Mouse (Mus musculus): Measurements from ENCODE around the gene Tcn2. TPM values are rescaled to one million over a fixed set of nuclear protein-coding genes. Genes with fewer than 3 reads are reported as not detected.

Gene Tcn2
- polyA plus RNA-seq, 1 experiment from 2014 or later: 233 TPM

- H3K9me3 ChIP-seq (replicated peaks; ENCODE audit: low read length): no peaks in the 10 kb centered on the region
- TF ChIP-seq CTCF (IDR thresholded peaks at IDR 0.05; ENCODE audit: low read depth): no peak
- H3K4me1 ChIP-seq (replicated peaks; ENCODE audit: insufficient read depth, low read length): 0 out of 2 replicates have a peak, but pooled peaks cover 12% of the 10 kb centered on the region
- 60% methylated on average over 4 of the region's 4 CpGs for WGBS
- H3K9ac ChIP-seq (ENCODE audit: low read depth, low read length): no peak overlapping the region
- no peak overlapping the region for H3K27ac ChIP-seq
- no peak overlapping the region for H3K4me2 ChIP-seq (ENCODE audit: low read length)
- no peak overlapping the region for H3K4me3 ChIP-seq (replicated peaks; ENCODE audit: low read depth, low read length)
- H3K27me3 ChIP-seq (ENCODE audit: insufficient read depth, low read length): no peaks in the 10 kb centered on the region
- no peaks in the 10 kb centered on the region for H3K36me3 ChIP-seq (ENCODE audit: insufficient read depth, low read length)
- DNase-seq (ENCODE audit: low spot score) (no peak), ATAC-seq (replicated peaks; ENCODE audit: low FRiP score, low read depth) (no peak)
Observed at GRCm38 (mm10) chr11:3935135-3935534, 3.2 kb upstream of the Tcn2 start.

- H3K9me3 ChIP-seq (replicated peaks; ENCODE audit: low read length): no peaks in the 10 kb centered on the region
- no peak for ATAC-seq (replicated peaks; ENCODE audit: low FRiP score, low read depth)
- 0 out of 2 replicates have a peak, but pooled peaks cover 12% of the 10 kb centered on the region for H3K4me1 ChIP-seq (replicated peaks; ENCODE audit: insufficient read depth, low read length)
- H3K4me2 ChIP-seq (ENCODE audit: low read length): no peak overlapping the region
- no peak overlapping the region for H3K27ac ChIP-seq
- no peak overlapping the region for H3K4me3 ChIP-seq (replicated peaks; ENCODE audit: low read depth, low read length)
- no peak for TF ChIP-seq CTCF (IDR thresholded peaks at IDR 0.05; ENCODE audit: low read depth)
- WGBS: 87% methylated on average over 9 of the region's 9 CpGs
- H3K36me3 ChIP-seq (ENCODE audit: insufficient read depth, low read length): no peaks in the 10 kb centered on the region
- H3K27me3 ChIP-seq (ENCODE audit: insufficient read depth, low read length): no peaks in the 10 kb centered on the region
- H3K9ac ChIP-seq (ENCODE audit: low read depth, low read length): no peak overlapping the region
- DNase-seq (ENCODE audit: low spot score): no peak
Observed at GRCm38 (mm10) chr11:3933756-3934285, 1.9 kb upstream of the Tcn2 start.

GRCm38 (mm10) chr11:3930931-3931330 is 1.0 kb downstream of the Tcn2 start:
- no peak for DNase-seq (ENCODE audit: low spot score)
- Histone ChIP-seq H3K36me3 (ENCODE audit: insufficient read depth, low read length) (no peaks in the 10 kb centered on the region; the same call in 1 of the 2 replicates), H3K4me3 (replicated peaks; ENCODE audit: low read depth, low read length) (peak overlapping the region; percentile 46), H3K9me3 (replicated peaks; ENCODE audit: low read length) (no peaks in the 10 kb centered on the region), H3K9ac (ENCODE audit: low read depth, low read length) (peak overlapping the region; percentile 67), H3K4me1 (replicated peaks; ENCODE audit: insufficient read depth, low read length) (0 out of 2 replicates have a peak, but pooled peaks cover 12% of the 10 kb centered on the region), H3K27me3 (ENCODE audit: insufficient read depth, low read length) (no peaks in the 10 kb centered on the region), H3K27ac (0 out of 2 replicates have a peak overlapping the region, but pooled peaks have one; percentile 60), H3K4me2 (ENCODE audit: low read length) (peak overlapping the region; percentile 76)
- 27% methylated on average over 6 of the region's 6 CpGs for WGBS
- ATAC-seq (replicated peaks; ENCODE audit: low FRiP score, low read depth): no peak
- no peak for TF ChIP-seq CTCF (IDR thresholded peaks at IDR 0.05; ENCODE audit: low read depth)

GRCm38 (mm10) chr11:3930019-3930418 is 1.9 kb downstream of the Tcn2 start:
- 77% methylated on average over 4 of the region's 4 CpGs for WGBS
- no peak for TF ChIP-seq CTCF (IDR thresholded peaks at IDR 0.05; ENCODE audit: low read depth)
- no peak overlapping the region for H3K27ac ChIP-seq
- 0 out of 2 replicates have a peak, but pooled peaks cover 12% of the 10 kb centered on the region for H3K4me1 ChIP-seq (replicated peaks; ENCODE audit: insufficient read depth, low read length)
- ATAC-seq (replicated peaks; ENCODE audit: low FRiP score, low read depth) (no peak), DNase-seq (ENCODE audit: low spot score) (no peak)
- no peaks in the 10 kb centered on the region for H3K9me3 ChIP-seq (replicated peaks; ENCODE audit: low read length)
- no peaks in the 10 kb centered on the region for H3K27me3 ChIP-seq (ENCODE audit: insufficient read depth, low read length)
- H3K36me3 ChIP-seq (ENCODE audit: insufficient read depth, low read length): no peaks in the 10 kb centered on the region; the same call in 1 of the 2 replicates
- peak overlapping the region; percentile 76; the same call in 1 of the 2 replicates for H3K4me2 ChIP-seq (ENCODE audit: low read length)
- H3K9ac ChIP-seq (ENCODE audit: low read depth, low read length): no peak overlapping the region
- H3K4me3 ChIP-seq (replicated peaks; ENCODE audit: low read depth, low read length): no peak overlapping the region

GRCm38 (mm10) chr11:3925916-3926315 is 6.0 kb downstream of the Tcn2 start:
- WGBS: 92% methylated on average over 10 of the region's 10 CpGs
- H3K9ac ChIP-seq (ENCODE audit: low read depth, low read length): no peak overlapping the region
- H3K4me3 ChIP-seq (replicated peaks; ENCODE audit: low read depth, low read length): no peak overlapping the region
- TF ChIP-seq CTCF (IDR thresholded peaks at IDR 0.05; ENCODE audit: low read depth): no peak
- H3K27ac ChIP-seq: no peak overlapping the region
- peaks cover 15% of the 10 kb centered on the region for H3K36me3 ChIP-seq (ENCODE audit: insufficient read depth, low read length)
- no peak overlapping the region for H3K4me2 ChIP-seq (ENCODE audit: low read length)
- ATAC-seq (replicated peaks; ENCODE audit: low FRiP score, low read depth): no peak
- H3K27me3 ChIP-seq (ENCODE audit: insufficient read depth, low read length): no peaks in the 10 kb centered on the region
- H3K4me1 ChIP-seq (replicated peaks; ENCODE audit: insufficient read depth, low read length): 0 out of 2 replicates have a peak, but pooled peaks cover 2% of the 10 kb centered on the region
- no peaks in the 10 kb centered on the region for H3K9me3 ChIP-seq (replicated peaks; ENCODE audit: low read length)
- no peak for DNase-seq (ENCODE audit: low spot score)

GRCm38 (mm10) chr11:3922731-3923130 is 9.2 kb downstream of the Tcn2 start:
- DNase-seq (ENCODE audit: low spot score) (no peak), ATAC-seq (replicated peaks; ENCODE audit: low FRiP score, low read depth) (no peak)
- no peaks in the 10 kb centered on the region for H3K27me3 ChIP-seq (ENCODE audit: insufficient read depth, low read length)
- no peak overlapping the region for H3K4me2 ChIP-seq (ENCODE audit: low read length)
- H3K36me3 ChIP-seq (ENCODE audit: insufficient read depth, low read length): peaks cover 15% of the 10 kb centered on the region
- no peak overlapping the region for H3K4me3 ChIP-seq (replicated peaks; ENCODE audit: low read depth, low read length)
- no peak overlapping the region for H3K27ac ChIP-seq
- H3K9ac ChIP-seq (ENCODE audit: low read depth, low read length): no peak overlapping the region
- no peaks in the 10 kb centered on the region for H3K4me1 ChIP-seq (replicated peaks; ENCODE audit: insufficient read depth, low read length)
- TF ChIP-seq CTCF (IDR thresholded peaks at IDR 0.05; ENCODE audit: low read depth): no peak
- WGBS: 95% methylated on average over 6 of the region's 6 CpGs
- no peaks in the 10 kb centered on the region for H3K9me3 ChIP-seq (replicated peaks; ENCODE audit: low read length)

- Histone ChIP-seq H3K27ac (no peak overlapping the region), H3K4me2 (ENCODE audit: low read length) (no peak overlapping the region), H3K27me3 (ENCODE audit: insufficient read depth, low read length) (no peaks in the 10 kb centered on the region), H3K9ac (ENCODE audit: low read depth, low read length) (no peak overlapping the region), H3K4me3 (replicated peaks; ENCODE audit: low read depth, low read length) (no peak overlapping the region), H3K4me1 (replicated peaks; ENCODE audit: insufficient read depth, low read length) (no peaks in the 10 kb centered on the region), H3K9me3 (replicated peaks; ENCODE audit: low read length) (no peaks in the 10 kb centered on the region), H3K36me3 (ENCODE audit: insufficient read depth, low read length) (peaks cover 16% of the 10 kb centered on the region)
- DNase-seq (ENCODE audit: low spot score) (no peak), ATAC-seq (replicated peaks; ENCODE audit: low FRiP score, low read depth) (no peak)
- WGBS: 96% methylated on average over 9 of the region's 9 CpGs
- no peak for TF ChIP-seq CTCF (IDR thresholded peaks at IDR 0.05; ENCODE audit: low read depth)
Observed at GRCm38 (mm10) chr11:3922115-3922514, 9.8 kb downstream of the Tcn2 start.

All from kidney, postnatal 0 days (tissue).